Mouse (Mus musculus): Measurements from ENCODE around the gene Arhgap31. TPM values are rescaled to one million over a fixed set of nuclear protein-coding genes. Genes with fewer than 3 reads are reported as not detected.

The Arhgap31 gene
- polyA plus RNA-seq, 1 experiment from 2014 or later: 43.1 TPM

GRCm38 (mm10) chr16:38672370-38672769 lies 40.7 kb downstream of the Arhgap31 start:
- Histone ChIP-seq H3K9ac (no peak overlapping the region), H3K27me3 (replicated peaks) (no peaks in the 10 kb centered on the region), H3K36me3 (peaks cover 13% of the 10 kb centered on the region), H3K4me3 (no peak overlapping the region), H3K9me3 (replicated peaks) (no peaks in the 10 kb centered on the region), H3K27ac (ENCODE audit: poor library complexity, severe bottlenecking) (peak overlapping the region; percentile 59), H3K4me2 (peak overlapping the region; percentile 37), H3K4me1 (replicated peaks) (peaks cover 83% of the 10 kb centered on the region)
- peak; percentile 31; the same call in 1 of the 2 replicates for ATAC-seq (ENCODE audit: insufficient number of reproducible peaks, low FRiP score)
- 19% methylated on average over 5 of the region's 5 CpGs for WGBS

GRCm38 (mm10) chr16:38670621-38671390 lies 42.3 kb downstream of the Arhgap31 start:
- Histone ChIP-seq H3K36me3 (peaks cover 13% of the 10 kb centered on the region), H3K4me2 (no peak overlapping the region), H3K9ac (no peak overlapping the region), H3K4me3 (no peak overlapping the region), H3K27me3 (replicated peaks) (no peaks in the 10 kb centered on the region), H3K27ac (ENCODE audit: poor library complexity, severe bottlenecking) (no peak overlapping the region), H3K9me3 (replicated peaks) (no peaks in the 10 kb centered on the region), H3K4me1 (replicated peaks) (peaks cover 86% of the 10 kb centered on the region)
- ATAC-seq (ENCODE audit: insufficient number of reproducible peaks, low FRiP score): no peak
- WGBS: 82% methylated on average over 12 of the region's 12 CpGs

GRCm38 (mm10) chr16:38668871-38669675 lies 44.0 kb downstream of the Arhgap31 start:
- Histone ChIP-seq H3K4me3 (no peak overlapping the region), H3K27ac (ENCODE audit: poor library complexity, severe bottlenecking) (peak overlapping the region; percentile 18; the same call in 1 of the 2 replicates), H3K27me3 (replicated peaks) (no peaks in the 10 kb centered on the region), H3K4me2 (no peak overlapping the region), H3K9ac (no peak overlapping the region), H3K9me3 (replicated peaks) (no peaks in the 10 kb centered on the region), H3K4me1 (replicated peaks) (peaks cover 72% of the 10 kb centered on the region), H3K36me3 (peaks cover 9% of the 10 kb centered on the region)
- WGBS: 76% methylated on average over 8 of the region's 8 CpGs
- ATAC-seq (ENCODE audit: insufficient number of reproducible peaks, low FRiP score): no peak

GRCm38 (mm10) chr16:38666523-38666922 lies 46.6 kb downstream of the Arhgap31 start:
- H3K4me1 ChIP-seq (replicated peaks): peaks cover 51% of the 10 kb centered on the region
- no peaks in the 10 kb centered on the region for H3K9me3 ChIP-seq (replicated peaks)
- 78% methylated on average over 4 of the region's 4 CpGs for WGBS
- no peaks in the 10 kb centered on the region for H3K27me3 ChIP-seq (replicated peaks)
- peaks cover 2% of the 10 kb centered on the region; the same call in 1 of the 2 replicates for H3K36me3 ChIP-seq
- no peak overlapping the region for H3K9ac ChIP-seq
- no peak overlapping the region for H3K4me2 ChIP-seq
- peak overlapping the region; percentile 2; the same call in 1 of the 2 replicates for H3K27ac ChIP-seq (ENCODE audit: poor library complexity, severe bottlenecking)
- ATAC-seq (ENCODE audit: insufficient number of reproducible peaks, low FRiP score): no peak
- no peak overlapping the region for H3K4me3 ChIP-seq

- 82% methylated on average over 2 of the region's 2 CpGs for WGBS
Observed at GRCm38 (mm10) chr16:38666016-38666415, 47.1 kb downstream of the Arhgap31 start.

GRCm38 (mm10) chr16:38662575-38662974 lies 50.5 kb downstream of the Arhgap31 start:
- H3K4me3 ChIP-seq: no peak overlapping the region
- H3K27ac ChIP-seq (ENCODE audit: poor library complexity, severe bottlenecking): no peak overlapping the region

More at GRCm38 (mm10) chr16:38666016-38666415, 47.1 kb downstream of the Arhgap31 start:
- ATAC-seq (ENCODE audit: insufficient number of reproducible peaks, low FRiP score): no peak
- no peak overlapping the region for H3K4me2 ChIP-seq
- H3K4me1 ChIP-seq (replicated peaks): peaks cover 48% of the 10 kb centered on the region
- no peaks in the 10 kb centered on the region for H3K9me3 ChIP-seq (replicated peaks)
- H3K9ac ChIP-seq: no peak overlapping the region
- no peak overlapping the region for H3K27ac ChIP-seq (ENCODE audit: poor library complexity, severe bottlenecking)
- H3K27me3 ChIP-seq (replicated peaks): no peaks in the 10 kb centered on the region
- peaks cover 2% of the 10 kb centered on the region; the same call in 1 of the 2 replicates for H3K36me3 ChIP-seq
- no peak overlapping the region for H3K4me3 ChIP-seq

GRCm38 (mm10) chr16:38654308-38654707 lies 58.8 kb downstream of the Arhgap31 start:
- Histone ChIP-seq H3K4me2 (peak overlapping the region; percentile 57), H3K27ac (ENCODE audit: poor library complexity, severe bottlenecking) (peak overlapping the region; percentile 96)
- 28% methylated on average over 4 of the region's 4 CpGs for WGBS

More at GRCm38 (mm10) chr16:38662575-38662974, 50.5 kb downstream of the Arhgap31 start:
- Histone ChIP-seq H3K4me2 (no peak overlapping the region), H3K36me3 (0 out of 2 replicates have a peak, but pooled peaks cover 2% of the 10 kb centered on the region), H3K4me1 (replicated peaks) (peaks cover 47% of the 10 kb centered on the region), H3K9me3 (replicated peaks) (no peaks in the 10 kb centered on the region), H3K9ac (no peak overlapping the region), H3K27me3 (replicated peaks) (no peaks in the 10 kb centered on the region)
- WGBS: 89% methylated on average over 10 of the region's 10 CpGs
- no peak for ATAC-seq (ENCODE audit: insufficient number of reproducible peaks, low FRiP score)

GRCm38 (mm10) chr16:38653390-38653871 lies 59.6 kb downstream of the Arhgap31 start:
- 4% methylated on average over 10 of the region's 10 CpGs for WGBS
- Histone ChIP-seq H3K9me3 (replicated peaks) (no peaks in the 10 kb centered on the region), H3K27ac (ENCODE audit: poor library complexity, severe bottlenecking) (peak overlapping the region; percentile 96), H3K27me3 (replicated peaks) (no peaks in the 10 kb centered on the region), H3K9ac (peak overlapping the region; percentile 54), H3K4me3 (peak overlapping the region; percentile 1), H3K4me1 (replicated peaks) (peaks cover 76% of the 10 kb centered on the region), H3K4me2 (peak overlapping the region; percentile 57), H3K36me3 (no peaks in the 10 kb centered on the region)
- ATAC-seq (ENCODE audit: insufficient number of reproducible peaks, low FRiP score): peak; percentile 84

More at GRCm38 (mm10) chr16:38654308-38654707, 58.8 kb downstream of the Arhgap31 start:
- H3K36me3 ChIP-seq: no peaks in the 10 kb centered on the region
- no peaks in the 10 kb centered on the region for H3K9me3 ChIP-seq (replicated peaks)
- H3K27me3 ChIP-seq (replicated peaks): no peaks in the 10 kb centered on the region
- peaks cover 74% of the 10 kb centered on the region for H3K4me1 ChIP-seq (replicated peaks)
- no peak for ATAC-seq (ENCODE audit: insufficient number of reproducible peaks, low FRiP score)
- H3K9ac ChIP-seq: peak overlapping the region; percentile 54
- no peak overlapping the region for H3K4me3 ChIP-seq

GRCm38 (mm10) chr16:38652653-38653052 lies 60.4 kb downstream of the Arhgap31 start:
- H3K27ac ChIP-seq (ENCODE audit: poor library complexity, severe bottlenecking): peak overlapping the region; percentile 96
- H3K4me2 ChIP-seq: peak overlapping the region; percentile 57; the same call in 1 of the 2 replicates
- peaks cover 79% of the 10 kb centered on the region for H3K4me1 ChIP-seq (replicated peaks)
- H3K9ac ChIP-seq: no peak overlapping the region
- no peak overlapping the region for H3K4me3 ChIP-seq
- no peaks in the 10 kb centered on the region for H3K36me3 ChIP-seq
- WGBS: 51% methylated on average over 5 of the region's 5 CpGs
- H3K9me3 ChIP-seq (replicated peaks): no peaks in the 10 kb centered on the region
- no peaks in the 10 kb centered on the region for H3K27me3 ChIP-seq (replicated peaks)
- no peak for ATAC-seq (ENCODE audit: insufficient number of reproducible peaks, low FRiP score)

GRCm38 (mm10) chr16:38651721-38652231 lies 61.3 kb downstream of the Arhgap31 start:
- Histone ChIP-seq H3K4me2 (peak overlapping the region; percentile 42; the same call in 1 of the 2 replicates), H3K4me3 (peak overlapping the region; percentile 6; the same call in 1 of the 2 replicates), H3K9me3 (replicated peaks) (no peaks in the 10 kb centered on the region), H3K4me1 (replicated peaks) (peaks cover 82% of the 10 kb centered on the region), H3K9ac (no peak overlapping the region; the same call in none of the 2 replicates), H3K36me3 (no peaks in the 10 kb centered on the region), H3K27me3 (replicated peaks) (no peaks in the 10 kb centered on the region), H3K27ac (ENCODE audit: poor library complexity, severe bottlenecking) (peak overlapping the region; percentile 85)
- 47% methylated on average over 10 of the region's 10 CpGs for WGBS
- ATAC-seq (ENCODE audit: insufficient number of reproducible peaks, low FRiP score): peak; percentile 56
